In genomic region chr11:32238093-32238860, GRCm38 (mm10) we compare ENCODE assay signal across 9 mouse cellular contexts. TPM values are rescaled to one million over a fixed set of nuclear protein-coding genes. Genes with fewer than 3 reads are reported as not detected.
DNase-seq lines count a peak whose midpoint lies in the region; ATAC-seq lines count a peak whose summit lies in the region.
"Had no signal": no experiment of that assay in that cellular context is flagged by ENCODE, and none has a peak within 500 bp of the region (broad histone marks: within the 10 kb centered on the region; RNA-seq: fewer than 3 reads in every experiment).

No protein-coding gene starts in this region.

- no peak overlapping the region for H3K9ac ChIP-seq in liver, embryonic 11.5 days (ENCODE audit: low read depth, low read length)
- no peak overlapping the region for H3K9ac ChIP-seq in stomach, embryonic 15.5 days

- H3K27me3 ChIP-seq in liver, embryonic 11.5 days (replicated peaks; ENCODE audit: control insufficient read depth, insufficient read depth, low read length) = no peaks in the 10 kb centered on the region
- H3K27me3 ChIP-seq in stomach, embryonic 15.5 days (replicated peaks) = no peaks in the 10 kb centered on the region
- H3K27me3 ChIP-seq: limb, embryonic 13.5 days had no signal

- ATAC-seq in liver, embryonic 11.5 days (replicated peaks; ENCODE audit: low FRiP score) = peak; percentile 42; the same call in 1 of the 2 replicates
- peak; percentile 92 for ATAC-seq in monocyte, adult 5-6 weeks (replicated peaks; ENCODE audit: insufficient number of reproducible peaks, low FRiP score, low TSS enrichment, poor library complexity, severe bottlenecking)
- peak; percentile 25; the same call in 1 of the 2 replicates for ATAC-seq in stomach, embryonic 15.5 days (ENCODE audit: insufficient read depth, low FRiP score, low read depth)

- peaks cover 14% of the 10 kb centered on the region for H3K36me3 ChIP-seq in liver, embryonic 11.5 days (ENCODE audit: control insufficient read depth, insufficient read depth, low read length)
- peaks cover 21% of the 10 kb centered on the region for H3K36me3 ChIP-seq in stomach, embryonic 15.5 days

- H3K27ac ChIP-seq in liver, embryonic 11.5 days (ENCODE audit: low read depth, low read length) = no peak overlapping the region
- H3K27ac ChIP-seq in stomach, embryonic 15.5 days = no peak overlapping the region
- H3K27ac ChIP-seq: limb, embryonic 13.5 days had no signal

- H3K4me3 ChIP-seq in liver, embryonic 11.5 days (ENCODE audit: low read depth, low read length) = no peak overlapping the region
- no peak overlapping the region for H3K4me3 ChIP-seq in stomach, embryonic 15.5 days (replicated peaks)
- H3K4me3 ChIP-seq: limb, embryonic 13.5 days had no signal

- H3K9me3 ChIP-seq in liver, embryonic 11.5 days (ENCODE audit: control insufficient read depth, low read length) = no peaks in the 10 kb centered on the region
- H3K9me3 ChIP-seq in stomach, embryonic 15.5 days = no peaks in the 10 kb centered on the region
- H3K9me3 ChIP-seq: limb, embryonic 13.5 days had no signal

- DNase-seq in ovary, postnatal 36 days (ENCODE audit: low spot score) = peak; percentile 69
- DNase-seq in ovary, adult 18-20 months (ENCODE audit: low spot score) = no peak
- DNase-seq in cerebellum, postnatal 14 days = peak; percentile 88 to 91
- DNase-seq in gastrocnemius, postnatal 10 days = peak; percentile 75
- DNase-seq in kidney, adult 11 months = peak; percentile 73
- no peak for DNase-seq in liver, embryonic 11.5 days (ENCODE audit: low spot score)

- WGBS in liver, embryonic 11.5 days = 77% methylated on average over 5 of the region's 5 CpGs
- 72% methylated on average over 5 of the region's 5 CpGs for WGBS in stomach, embryonic 15.5 days

- H3K4me2 ChIP-seq in liver, embryonic 11.5 days = no peak overlapping the region
- no peak overlapping the region for H3K4me2 ChIP-seq in stomach, embryonic 15.5 days
- H3K4me2 ChIP-seq: limb, embryonic 13.5 days had no signal

- peaks cover 12% of the 10 kb centered on the region for H3K4me1 ChIP-seq in liver, embryonic 11.5 days (replicated peaks; ENCODE audit: control insufficient read depth, insufficient read depth, low read length)
- peaks cover 26% of the 10 kb centered on the region for H3K4me1 ChIP-seq in stomach, embryonic 15.5 days

RNA-seq across cellular contexts. Expression of gene Mpg, which starts 12.0 kb away (rescaled TPM):
- 10 to 100 TPM; 11.2 to 14.3 TPM for total RNA-seq in gastrocnemius, postnatal 10 days (2021)
- polyA plus RNA-seq in liver, embryonic 11.5 days (2014; fragmentation: Nextera tagmentation; extraction: Ambion mirVana) = 29.6 and 30.8 TPM in 2 replicates
- total RNA-seq in monocyte, adult 5-6 weeks (2017) = 6.3 to 14.3 TPM (median 9.1 TPM) in 3 replicates
- polyA plus RNA-seq in stomach, embryonic 15.5 days (2015; fragmentation: Nextera tagmentation; extraction: Ambion mirVana) = 32.7 and 35.8 TPM in 2 replicates

RNA-seq across cellular contexts. Expression of gene Rhbdf1, which starts 16.2 kb away (rescaled TPM):
- total RNA-seq in gastrocnemius, postnatal 10 days (2021) = 10 to 100 TPM; 26.3 to 35.3 TPM
- polyA plus RNA-seq in liver, embryonic 11.5 days (2014; fragmentation: Nextera tagmentation; extraction: Ambion mirVana) = 16.9 and 19.1 TPM in 2 replicates
- 0.48 to 2.3 TPM (median 1.9 TPM) in 3 replicates for total RNA-seq in monocyte, adult 5-6 weeks (2017)
- 57.6 and 63.1 TPM in 2 replicates for polyA plus RNA-seq in stomach, embryonic 15.5 days (2015; fragmentation: Nextera tagmentation; extraction: Ambion mirVana)

RNA-seq across cellular contexts. Expression of gene Nprl3, which starts 29.2 kb away (rescaled TPM):
- 10 to 100 TPM; 18.9 to 25.0 TPM for total RNA-seq in gastrocnemius, postnatal 10 days (2021)
- polyA plus RNA-seq in liver, embryonic 11.5 days (2014; fragmentation: Nextera tagmentation; extraction: Ambion mirVana) = 31.0 and 38.1 TPM in 2 replicates
- 15.3 to 23.5 TPM (median 19.7 TPM) in 3 replicates for total RNA-seq in monocyte, adult 5-6 weeks (2017)
- polyA plus RNA-seq in stomach, embryonic 15.5 days (2015; fragmentation: Nextera tagmentation; extraction: Ambion mirVana) = 35.6 and 39.0 TPM in 2 replicates

RNA-seq across cellular contexts. Expression of gene Snrnp25, which starts 33.1 kb away (rescaled TPM):
- 1 to 10 TPM; 7.6 to 8.6 TPM for total RNA-seq in gastrocnemius, postnatal 10 days (2021)
- polyA plus RNA-seq in liver, embryonic 11.5 days (2014; fragmentation: Nextera tagmentation; extraction: Ambion mirVana) = 96.7 and 114 TPM in 2 replicates
- 17.2 to 21.3 TPM (median 19.0 TPM) in 3 replicates for total RNA-seq in monocyte, adult 5-6 weeks (2017)
- 52.6 and 57.5 TPM in 2 replicates for polyA plus RNA-seq in stomach, embryonic 15.5 days (2015; fragmentation: Nextera tagmentation; extraction: Ambion mirVana)

RNA-seq across cellular contexts. Expression of gene Hba-x, which starts 37.9 kb away (rescaled TPM):
- total RNA-seq in gastrocnemius, postnatal 10 days (2021) = not detected
- 4,144 and 4,673 TPM in 2 replicates for polyA plus RNA-seq in liver, embryonic 11.5 days (2014; fragmentation: Nextera tagmentation; extraction: Ambion mirVana)
- not detected in 3 replicates for total RNA-seq in monocyte, adult 5-6 weeks (2017)
- 61.7 and 62.6 TPM in 2 replicates for polyA plus RNA-seq in stomach, embryonic 15.5 days (2015; fragmentation: Nextera tagmentation; extraction: Ambion mirVana)

Comparison
In these comparisons a context has a peak if more than half of its experiments do, and no peak if none do; other contexts are left out.
1. DNase-seq: peak in ovary, postnatal 36 days (single experiment), cerebellum, postnatal 14 days (2 of 2), gastrocnemius, postnatal 10 days (single experiment) and kidney, adult 11 months (single experiment); none in ovary, adult 18-20 months (single experiment) and liver, embryonic 11.5 days (single experiment).
2. ATAC-seq: peak in every context shown above with its lines; median percentile 92 in monocyte, adult 5-6 weeks; 42 in liver, embryonic 11.5 days; 25 in stomach, embryonic 15.5 days.